Mouse (Mus musculus): ENCODE results near the gene Bik.

DNA sequence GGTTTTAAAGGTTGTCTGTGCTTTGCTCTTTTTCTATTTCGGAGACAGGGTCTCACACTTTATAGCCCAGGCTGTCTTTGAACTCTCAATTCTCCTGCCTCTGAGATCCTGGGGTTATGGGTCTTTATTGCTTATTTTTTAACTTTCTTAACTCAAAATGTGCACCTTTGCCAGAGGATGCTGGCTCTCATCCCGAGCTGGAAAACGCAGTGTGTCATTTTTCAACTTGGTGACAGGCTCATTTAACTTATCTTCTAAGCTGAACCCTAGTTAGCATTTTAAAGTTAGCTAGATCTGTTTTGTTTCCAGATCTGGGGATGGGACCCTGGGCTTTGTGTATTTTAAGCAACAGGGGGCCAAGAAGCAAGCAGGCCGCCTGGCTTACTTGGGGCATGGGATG is 2.2 kb downstream of the Bik start:
- TF ChIP-seq CTCF (IDR thresholded peaks at IDR 0.05; ENCODE audit: low read depth) (no peak), EP300 (IDR thresholded peaks at IDR 0.05; ENCODE audit: low read depth) (no peak)
